Mouse (Mus musculus): ENCODE results near the gene Gpr15. TPM values are rescaled to one million over a fixed set of nuclear protein-coding genes. Genes with fewer than 3 reads are reported as not detected.

The Gpr15 gene
- total and polyA plus RNA-seq, 2 experiments from 2014 or later = 0.11 TPM; not detected in 1

GRCm38 (mm10) chr16:58677491-58677890 lies 41.4 kb downstream of the Gpr15 start:
- no peak for TF ChIP-seq CTCF (IDR thresholded peaks at IDR 0.05)
- Histone ChIP-seq H3K9me3 (ENCODE audit: low read length) (no peaks in the 10 kb centered on the region), H3K4me2 (ENCODE audit: low read depth, low read length, poor library complexity, severe bottlenecking) (no peak overlapping the region), H3K9ac (replicated peaks; ENCODE audit: low read length, poor library complexity, severe bottlenecking) (no peak overlapping the region), H3K4me1 (ENCODE audit: insufficient read depth, low read length) (no peaks in the 10 kb centered on the region), H3K27ac (ENCODE audit: low read depth, low read length) (no peak overlapping the region), H3K27me3 (ENCODE audit: insufficient read depth, low read length) (no peaks in the 10 kb centered on the region), H3K36me3 (ENCODE audit: insufficient read depth, low read length) (peaks cover 34% of the 10 kb centered on the region), H3K4me3 (ENCODE audit: low read depth, low read length) (no peak overlapping the region)
- DNase-seq (ENCODE audit: low spot score) (no peak), ATAC-seq (ENCODE audit: low FRiP score) (no peak)
- 83% methylated on average over 5 of the region's 5 CpGs for WGBS

GRCm38 (mm10) chr16:58676633-58677032 lies 42.2 kb downstream of the Gpr15 start:
- H3K27me3 ChIP-seq (ENCODE audit: insufficient read depth, low read length) = no peaks in the 10 kb centered on the region
- H3K9me3 ChIP-seq (ENCODE audit: low read length) = no peaks in the 10 kb centered on the region
- 90% methylated on average over 3 of the region's 3 CpGs for WGBS
- ATAC-seq (ENCODE audit: low FRiP score) (no peak), DNase-seq (ENCODE audit: low spot score) (no peak)
- no peak overlapping the region for H3K9ac ChIP-seq (replicated peaks; ENCODE audit: low read length, poor library complexity, severe bottlenecking)
- no peak for TF ChIP-seq CTCF (IDR thresholded peaks at IDR 0.05)
- peaks cover 34% of the 10 kb centered on the region for H3K36me3 ChIP-seq (ENCODE audit: insufficient read depth, low read length)
- no peak overlapping the region for H3K27ac ChIP-seq (ENCODE audit: low read depth, low read length)
- H3K4me2 ChIP-seq (ENCODE audit: low read depth, low read length, poor library complexity, severe bottlenecking) = no peak overlapping the region
- no peaks in the 10 kb centered on the region for H3K4me1 ChIP-seq (ENCODE audit: insufficient read depth, low read length)
- no peak overlapping the region for H3K4me3 ChIP-seq (ENCODE audit: low read depth, low read length)

GRCm38 (mm10) chr16:58676156-58676555 lies 42.7 kb downstream of the Gpr15 start:
- ATAC-seq (ENCODE audit: low FRiP score) (no peak), DNase-seq (ENCODE audit: low spot score) (no peak)
- 91% methylated on average over 7 of the region's 7 CpGs for WGBS
- Histone ChIP-seq H3K9me3 (ENCODE audit: low read length) (no peaks in the 10 kb centered on the region), H3K36me3 (ENCODE audit: insufficient read depth, low read length) (peaks cover 34% of the 10 kb centered on the region), H3K4me2 (ENCODE audit: low read depth, low read length, poor library complexity, severe bottlenecking) (no peak overlapping the region), H3K4me3 (ENCODE audit: low read depth, low read length) (no peak overlapping the region), H3K4me1 (ENCODE audit: insufficient read depth, low read length) (no peaks in the 10 kb centered on the region), H3K9ac (replicated peaks; ENCODE audit: low read length, poor library complexity, severe bottlenecking) (no peak overlapping the region), H3K27me3 (ENCODE audit: insufficient read depth, low read length) (no peaks in the 10 kb centered on the region), H3K27ac (ENCODE audit: low read depth, low read length) (no peak overlapping the region)
- TF ChIP-seq CTCF (IDR thresholded peaks at IDR 0.05) = no peak

DNA sequence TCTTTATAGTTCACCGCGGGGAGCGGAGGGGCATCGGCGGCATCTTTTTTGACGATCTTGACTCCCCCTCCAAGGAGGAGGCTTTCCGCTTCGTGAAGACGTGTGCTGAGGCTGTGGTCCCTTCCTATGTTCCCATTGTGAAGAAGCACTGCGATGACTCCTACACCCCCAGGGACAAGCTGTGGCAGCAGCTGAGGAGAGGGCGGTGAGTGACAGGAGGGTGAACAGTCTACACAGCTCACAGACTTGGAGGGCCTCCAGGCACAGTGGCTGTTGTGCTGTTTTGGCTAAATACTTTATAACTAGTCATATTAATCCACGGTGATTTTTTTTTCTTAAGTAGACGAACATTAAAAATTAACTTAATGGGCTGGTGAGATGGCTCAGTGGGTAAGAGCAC lies 43.6 kb downstream of the Gpr15 start:
- Histone ChIP-seq H3K9me3 (ENCODE audit: low read length) (no peaks in the 10 kb centered on the region), H3K9ac (replicated peaks; ENCODE audit: low read length, poor library complexity, severe bottlenecking) (no peak overlapping the region), H3K27me3 (ENCODE audit: insufficient read depth, low read length) (no peaks in the 10 kb centered on the region), H3K36me3 (ENCODE audit: insufficient read depth, low read length) (peaks cover 34% of the 10 kb centered on the region), H3K4me3 (ENCODE audit: low read depth, low read length) (no peak overlapping the region), H3K4me1 (ENCODE audit: insufficient read depth, low read length) (no peaks in the 10 kb centered on the region), H3K27ac (ENCODE audit: low read depth, low read length) (no peak overlapping the region), H3K4me2 (ENCODE audit: low read depth, low read length, poor library complexity, severe bottlenecking) (no peak overlapping the region)
- TF ChIP-seq CTCF (IDR thresholded peaks at IDR 0.05) = no peak
- WGBS = 96% methylated on average over 13 of the region's 13 CpGs
- DNase-seq (ENCODE audit: low spot score) (no peak), ATAC-seq (ENCODE audit: low FRiP score) (no peak)

- WGBS = 96% methylated on average over 15 of the region's 15 CpGs
Observed at GRCm38 (mm10) chr16:58673811-58674410, 45.0 kb downstream of the Gpr15 start.

GRCm38 (mm10) chr16:58672396-58672795 lies 46.5 kb downstream of the Gpr15 start:
- WGBS = 97% methylated on average over 13 of the region's 13 CpGs
- Histone ChIP-seq H3K4me3 (ENCODE audit: low read depth, low read length) (no peak overlapping the region), H3K4me1 (ENCODE audit: insufficient read depth, low read length) (no peaks in the 10 kb centered on the region), H3K4me2 (ENCODE audit: low read depth, low read length, poor library complexity, severe bottlenecking) (no peak overlapping the region), H3K36me3 (ENCODE audit: insufficient read depth, low read length) (peaks cover 26% of the 10 kb centered on the region), H3K9me3 (ENCODE audit: low read length) (no peaks in the 10 kb centered on the region), H3K27ac (ENCODE audit: low read depth, low read length) (no peak overlapping the region), H3K27me3 (ENCODE audit: insufficient read depth, low read length) (no peaks in the 10 kb centered on the region), H3K9ac (replicated peaks; ENCODE audit: low read length, poor library complexity, severe bottlenecking) (no peak overlapping the region)
- no peak for ATAC-seq (ENCODE audit: low FRiP score)
- no peak for TF ChIP-seq CTCF (IDR thresholded peaks at IDR 0.05)
- no peak for DNase-seq (ENCODE audit: low spot score)

More at GRCm38 (mm10) chr16:58673811-58674410, 45.0 kb downstream of the Gpr15 start:
- no peak overlapping the region for H3K4me3 ChIP-seq (ENCODE audit: low read depth, low read length)
- no peaks in the 10 kb centered on the region for H3K4me1 ChIP-seq (ENCODE audit: insufficient read depth, low read length)
- no peaks in the 10 kb centered on the region for H3K27me3 ChIP-seq (ENCODE audit: insufficient read depth, low read length)
- H3K9ac ChIP-seq (replicated peaks; ENCODE audit: low read length, poor library complexity, severe bottlenecking) = no peak overlapping the region
- no peak for DNase-seq (ENCODE audit: low spot score)
- no peak for TF ChIP-seq CTCF (IDR thresholded peaks at IDR 0.05)
- ATAC-seq (ENCODE audit: low FRiP score) = no peak
- H3K36me3 ChIP-seq (ENCODE audit: insufficient read depth, low read length) = peaks cover 34% of the 10 kb centered on the region
- H3K27ac ChIP-seq (ENCODE audit: low read depth, low read length) = no peak overlapping the region
- no peaks in the 10 kb centered on the region for H3K9me3 ChIP-seq (ENCODE audit: low read length)
- H3K4me2 ChIP-seq (ENCODE audit: low read depth, low read length, poor library complexity, severe bottlenecking) = no peak overlapping the region

Measured in midbrain, postnatal 0 days (tissue).